Mouse (Mus musculus): ENCODE measurements around the gene Gtf3a. TPM values are rescaled to one million over a fixed set of nuclear protein-coding genes. Genes with fewer than 3 reads are reported as not detected.
"Not testable (repeated sequence)": the region's sequence is repeated elsewhere in the genome, so short reads cannot be mapped to it uniquely, and the experiment has no call there.

The Gtf3a gene
- polyA plus RNA-seq, 1 experiment = 40.5 TPM

DNA sequence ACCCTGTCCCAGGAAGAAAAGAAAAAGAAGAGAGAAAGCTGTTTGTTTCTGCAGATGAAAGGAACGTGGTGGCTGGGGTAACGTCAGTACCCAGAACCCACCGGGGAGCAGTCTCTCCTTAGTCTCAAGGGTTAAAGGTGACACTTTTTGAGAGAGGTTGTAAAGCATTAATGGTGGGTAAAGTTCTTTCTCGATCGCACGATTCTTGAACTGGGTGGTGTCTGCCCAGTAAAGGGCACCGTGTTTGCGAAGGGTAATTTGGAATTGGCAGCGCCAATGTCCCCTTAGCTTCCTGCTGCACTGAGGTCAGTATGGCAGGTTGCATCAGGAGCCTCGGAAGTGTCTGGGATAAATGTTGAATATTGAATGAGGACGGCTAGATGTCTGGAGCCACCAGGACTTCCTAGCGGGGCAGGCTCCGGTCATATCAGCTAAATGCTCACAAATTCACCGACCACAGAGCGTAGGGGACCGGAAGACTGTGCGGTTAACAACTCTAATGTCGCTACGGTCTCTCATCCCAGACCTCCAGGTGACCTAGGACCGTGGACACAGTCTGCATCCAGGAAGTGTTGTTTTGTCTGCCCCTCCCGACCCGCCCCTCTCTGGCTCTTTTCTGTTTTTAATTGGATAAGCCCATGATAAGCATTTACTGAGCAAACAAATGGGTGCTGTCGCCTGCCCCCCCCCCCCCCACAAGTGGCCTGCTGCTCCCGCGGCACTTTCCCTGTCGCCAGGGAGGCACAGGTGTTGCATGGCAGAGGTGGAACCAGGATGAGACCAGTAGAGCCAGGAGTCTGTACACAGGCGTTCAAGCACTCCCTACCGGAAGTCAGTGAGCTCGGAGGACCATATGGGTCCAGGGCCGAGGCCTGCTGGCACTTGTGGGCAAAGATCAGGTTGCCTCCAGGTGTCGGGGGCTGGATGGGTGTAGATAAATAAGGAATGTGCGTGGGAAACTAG is 10.6 kb upstream of the Gtf3a start:
- WGBS = 89% methylated on average over 32 of the region's 32 CpGs
- Histone ChIP-seq H3K4me3 (ENCODE audit: extremely low read depth, insufficient read depth, insufficient read length) (no peak overlapping the region), H3K27me3 (ENCODE audit: control insufficient read depth, insufficient read depth, low read length) (no peaks in the 10 kb centered on the region; the same call in 1 of the 2 replicates), H3K36me3 (ENCODE audit: control insufficient read depth, insufficient read depth, low read length) (no peaks in the 10 kb centered on the region), H3K27ac (ENCODE audit: insufficient read depth, low read length) (no peak overlapping the region), H3K4me1 (ENCODE audit: control insufficient read depth, insufficient read depth, insufficient read length) (no peaks in the 10 kb centered on the region)
- no peak for DNase-seq (ENCODE audit: low read depth in 1 of 2, low spot score in 2 of 2)
- no peak for TF ChIP-seq POLR2A (IDR thresholded peaks at IDR 0.05; ENCODE audit: low read depth, low read length)
- TF ChIP-seq CTCF (IDR thresholded peaks at IDR 0.05; ENCODE audit: extremely low read depth, insufficient read depth, insufficient read length, insufficient replicate concordance) = no peak

GRCm38 (mm10) chr5:146939109-146939796 is 9.2 kb upstream of the Gtf3a start:
- Histone ChIP-seq H3K27ac (ENCODE audit: insufficient read depth, low read length) (no peak overlapping the region), H3K36me3 (ENCODE audit: control insufficient read depth, insufficient read depth, low read length) (no peaks in the 10 kb centered on the region), H3K27me3 (ENCODE audit: control insufficient read depth, insufficient read depth, low read length) (no peaks in the 10 kb centered on the region), H3K4me3 (ENCODE audit: extremely low read depth, insufficient read depth, insufficient read length) (no peak overlapping the region), H3K4me1 (ENCODE audit: control insufficient read depth, insufficient read depth, insufficient read length) (no peaks in the 10 kb centered on the region)
- no peak for DNase-seq (ENCODE audit: low read depth in 1 of 2, low spot score in 2 of 2)
- 86% methylated on average over 16 of the region's 16 CpGs for WGBS
- TF ChIP-seq POLR2A (IDR thresholded peaks at IDR 0.05; ENCODE audit: low read depth, low read length) (no peak), CTCF (IDR thresholded peaks at IDR 0.05; ENCODE audit: extremely low read depth, insufficient read depth, insufficient read length, insufficient replicate concordance) (no peak)

GRCm38 (mm10) chr5:146940219-146940618 is 8.2 kb upstream of the Gtf3a start:
- no peak overlapping the region for H3K27ac ChIP-seq (ENCODE audit: insufficient read depth, low read length)
- H3K27me3 ChIP-seq (ENCODE audit: control insufficient read depth, insufficient read depth, low read length) = no peaks in the 10 kb centered on the region
- H3K4me1 ChIP-seq (ENCODE audit: control insufficient read depth, insufficient read depth, insufficient read length) = no peaks in the 10 kb centered on the region
- TF ChIP-seq POLR2A (IDR thresholded peaks at IDR 0.05; ENCODE audit: low read depth, low read length) = no peak
- TF ChIP-seq CTCF (IDR thresholded peaks at IDR 0.05; ENCODE audit: extremely low read depth, insufficient read depth, insufficient read length, insufficient replicate concordance) = peak; percentile 26; the same call in 1 of the 2 replicates
- 29% methylated on average over 7 of the region's 7 CpGs for WGBS
- no peaks in the 10 kb centered on the region for H3K36me3 ChIP-seq (ENCODE audit: control insufficient read depth, insufficient read depth, low read length)
- no peak overlapping the region for H3K4me3 ChIP-seq (ENCODE audit: extremely low read depth, insufficient read depth, insufficient read length)
- DNase-seq (ENCODE audit: low read depth in 1 of 2, low spot score in 2 of 2) = peak in 1 of 2 experiments; percentile 7

GRCm38 (mm10) chr5:146941939-146942338 is 6.5 kb upstream of the Gtf3a start:
- 78% methylated on average over 2 of the region's 2 CpGs for WGBS
- H3K4me1 ChIP-seq (ENCODE audit: control insufficient read depth, insufficient read depth, insufficient read length); H3K27ac ChIP-seq (ENCODE audit: insufficient read depth, low read length); H3K4me3 ChIP-seq (ENCODE audit: extremely low read depth, insufficient read depth, insufficient read length); H3K36me3 ChIP-seq (ENCODE audit: control insufficient read depth, insufficient read depth, low read length); H3K27me3 ChIP-seq (ENCODE audit: control insufficient read depth, insufficient read depth, low read length); DNase-seq (ENCODE audit: low read depth in 1 of 2, low spot score in 2 of 2): not testable (repeated sequence)

GRCm38 (mm10) chr5:146942965-146943364 is 5.5 kb upstream of the Gtf3a start:
- 87% methylated on average over 15 of the region's 15 CpGs for WGBS

DNA sequence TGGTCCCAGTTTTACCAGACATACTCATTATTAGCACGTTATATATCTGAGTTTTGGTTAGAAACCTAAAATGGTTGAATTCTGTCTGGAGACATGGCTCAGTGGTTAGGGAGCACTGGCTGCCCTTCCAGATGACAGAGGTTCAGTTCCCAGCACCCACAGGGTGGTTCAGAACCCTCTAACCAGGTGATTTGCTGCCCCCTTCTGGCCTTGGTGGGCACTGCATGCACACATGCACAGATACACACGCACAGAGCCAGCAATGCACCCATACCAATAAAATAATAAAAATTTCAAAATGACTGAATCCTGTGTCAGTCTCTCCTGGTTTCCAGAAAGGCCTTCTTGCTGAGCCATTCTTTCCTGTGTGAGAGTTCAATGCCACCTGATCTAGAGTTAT is 3.9 kb upstream of the Gtf3a start:
- no peak for TF ChIP-seq POLR2A (IDR thresholded peaks at IDR 0.05; ENCODE audit: low read depth, low read length)
- TF ChIP-seq CTCF (IDR thresholded peaks at IDR 0.05; ENCODE audit: extremely low read depth, insufficient read depth, insufficient read length, insufficient replicate concordance) = no peak; the same call in 1 of the 2 replicates
- H3K27me3 ChIP-seq (ENCODE audit: control insufficient read depth, insufficient read depth, low read length) = no peaks in the 10 kb centered on the region
- H3K27ac ChIP-seq (ENCODE audit: insufficient read depth, low read length) = no peak overlapping the region
- no peak overlapping the region for H3K4me3 ChIP-seq (ENCODE audit: extremely low read depth, insufficient read depth, insufficient read length)
- 93% methylated on average over 2 of the region's 2 CpGs for WGBS
- H3K4me1 ChIP-seq (ENCODE audit: control insufficient read depth, insufficient read depth, insufficient read length) = peaks cover 5% of the 10 kb centered on the region; the same call in 1 of the 2 replicates
- no peak for DNase-seq (ENCODE audit: low read depth in 1 of 2, low spot score in 2 of 2)
- H3K36me3 ChIP-seq (ENCODE audit: control insufficient read depth, insufficient read depth, low read length) = no peaks in the 10 kb centered on the region

More at GRCm38 (mm10) chr5:146942965-146943364, 5.5 kb upstream of the Gtf3a start:
- Histone ChIP-seq H3K36me3 (ENCODE audit: control insufficient read depth, insufficient read depth, low read length) (no peaks in the 10 kb centered on the region), H3K27ac (ENCODE audit: insufficient read depth, low read length) (no peak overlapping the region), H3K4me1 (ENCODE audit: control insufficient read depth, insufficient read depth, insufficient read length) (no peaks in the 10 kb centered on the region), H3K27me3 (ENCODE audit: control insufficient read depth, insufficient read depth, low read length) (no peaks in the 10 kb centered on the region), H3K4me3 (ENCODE audit: extremely low read depth, insufficient read depth, insufficient read length) (no peak overlapping the region)
- DNase-seq (ENCODE audit: low read depth in 1 of 2, low spot score in 2 of 2) = no peak
- TF ChIP-seq POLR2A (IDR thresholded peaks at IDR 0.05; ENCODE audit: low read depth, low read length) (no peak), CTCF (IDR thresholded peaks at IDR 0.05; ENCODE audit: extremely low read depth, insufficient read depth, insufficient read length, insufficient replicate concordance) (no peak)

Data from spleen, adult 2 months (tissue).